Mouse (Mus musculus) testis, adult 2 months (tissue): ENCODE data around the gene Gpx7. TPM values are rescaled to one million over a fixed set of nuclear protein-coding genes. Genes with fewer than 3 reads are reported as not detected.

ENCODE experiments used
- H3K27ac ChIP-seq: fragments of 200-500 bp; 2 replicates; pipeline ENCODE4 v1.5.1; 2012; ENCODE audit warnings: low read depth, low read length; ENCODE audit not compliant: control insufficient read depth, insufficient read depth
- H3K27me3 ChIP-seq: fragments of 200-500 bp; 2 replicates; pipeline ENCODE4 v1.6.1; 2012; ENCODE audit warnings: mild to moderate bottlenecking, low read length, moderate library complexity; ENCODE audit not compliant: control insufficient read depth, insufficient read depth
- H3K36me3 ChIP-seq: fragments of 200-500 bp; 2 replicates; pipeline ENCODE4 v1.6.1; 2012; ENCODE audit warnings: mild to moderate bottlenecking, low read length; ENCODE audit not compliant: control insufficient read depth, insufficient read depth
- H3K4me1 ChIP-seq: fragments of 200-500 bp; 2 replicates; pipeline ENCODE4 v1.6.1; 2012; ENCODE audit warnings: low read length; ENCODE audit not compliant: control insufficient read depth, insufficient read depth
- H3K4me3 ChIP-seq: fragments of 200-500 bp; 2 replicates; pipeline ENCODE4 v1.5.1; 2012; ENCODE audit warnings: low read depth, mild to moderate bottlenecking, low read length, moderate library complexity, mixed read lengths; ENCODE audit not compliant: control insufficient read depth
- CTCF ChIP-seq: fragments of 200-500 bp; IDR thresholded peaks from 2 replicates; pipeline ENCODE4 v1.5.1; 2012; ENCODE audit warnings: low read depth, mild to moderate bottlenecking, inconsistent platforms, low read length, moderate library complexity; ENCODE audit not compliant: control insufficient read depth, insufficient read depth, insufficient replicate concordance
- POLR2A ChIP-seq: fragments of 200-500 bp; IDR thresholded peaks from 2 replicates; pipeline ENCODE4 v1.6.1; 2012; ENCODE audit warnings: low read depth, mild to moderate bottlenecking, inconsistent platforms, low read length, moderate library complexity; ENCODE audit not compliant: control insufficient read depth
- polyA plus RNA-seq: library from polyadenylated mRNA; depleted of rRNA; stranded (reverse); fragments of >200 nt; gene quantifications from 2 replicates; pipeline ENCODE4 v1.2.3, GENCODE M21; 2012; rRNA removed

Gpx7 gene
- polyA plus RNA-seq: 1.1 and 1.6 TPM in 2 replicates

- H3K36me3 ChIP-seq: no peaks in the 10 kb centered on the region
- H3K4me3 ChIP-seq: peak within 1 kb of the TSS; percentile 85
- H3K4me1 ChIP-seq: peaks cover 10% of the 10 kb centered on the region
- H3K27ac ChIP-seq: peak within 1 kb of the TSS; percentile 37
- no peak for TF ChIP-seq CTCF
- no peaks in the 10 kb centered on the region for H3K27me3 ChIP-seq
These were observed at the start of gene Gpx7 for GRCm38 (mm10) chr4:108406861-108407401. Gene Gpx7, minus strand, starts transcription at chr4:108406961.

- no peak overlapping the region for H3K4me3 ChIP-seq
- H3K4me1 ChIP-seq: peaks cover 3% of the 10 kb centered on the region
- TF ChIP-seq POLR2A (no peak), CTCF (no peak)
These were observed 49.3 kb upstream of the Gpx7 start for GRCm38 (mm10) chr4:108456028-108456427.

GRCm38 (mm10) chr4:108448091-108448490 lies 41.3 kb upstream of the Gpx7 start:
- TF ChIP-seq CTCF: no peak
- no peak for TF ChIP-seq POLR2A
- H3K27me3 ChIP-seq: no peaks in the 10 kb centered on the region
- H3K27ac ChIP-seq: no peak overlapping the region
- H3K4me3 ChIP-seq: no peak overlapping the region
- H3K36me3 ChIP-seq: no peaks in the 10 kb centered on the region
- H3K4me1 ChIP-seq: no peaks in the 10 kb centered on the region

More at GRCm38 (mm10) chr4:108456028-108456427, 49.3 kb upstream of the Gpx7 start:
- no peaks in the 10 kb centered on the region for H3K27me3 ChIP-seq
- H3K27ac ChIP-seq: no peak overlapping the region
- H3K36me3 ChIP-seq: no peaks in the 10 kb centered on the region

- Histone ChIP-seq H3K4me1 (no peaks in the 10 kb centered on the region), H3K4me3 (no peak overlapping the region), H3K27me3 (no peaks in the 10 kb centered on the region), H3K27ac (no peak overlapping the region), H3K36me3 (no peaks in the 10 kb centered on the region)
- no peak for TF ChIP-seq POLR2A
- no peak for TF ChIP-seq CTCF
These were observed 31.5 kb upstream of the Gpx7 start for GRCm38 (mm10) chr4:108438082-108438840.

GRCm38 (mm10) chr4:108436225-108436624 lies 29.5 kb upstream of the Gpx7 start:
- H3K27me3 ChIP-seq: no peaks in the 10 kb centered on the region
- H3K27ac ChIP-seq: no peak overlapping the region
- no peak for TF ChIP-seq CTCF
- no peaks in the 10 kb centered on the region for H3K36me3 ChIP-seq
- H3K4me3 ChIP-seq: no peak overlapping the region
- no peaks in the 10 kb centered on the region for H3K4me1 ChIP-seq

GRCm38 (mm10) chr4:108435646-108436045 lies 28.9 kb upstream of the Gpx7 start:
- no peaks in the 10 kb centered on the region for H3K4me1 ChIP-seq
- TF ChIP-seq CTCF: no peak
- no peak for TF ChIP-seq POLR2A
- H3K27ac ChIP-seq: no peak overlapping the region
- no peaks in the 10 kb centered on the region for H3K36me3 ChIP-seq
- H3K4me3 ChIP-seq: no peak overlapping the region
- no peaks in the 10 kb centered on the region for H3K27me3 ChIP-seq

GRCm38 (mm10) chr4:108434781-108435180 lies 28.0 kb upstream of the Gpx7 start:
- TF ChIP-seq POLR2A (no peak), CTCF (no peak)
- Histone ChIP-seq H3K27me3 (no peaks in the 10 kb centered on the region), H3K4me1 (no peaks in the 10 kb centered on the region), H3K27ac (no peak overlapping the region), H3K4me3 (no peak overlapping the region), H3K36me3 (no peaks in the 10 kb centered on the region)
